Mouse (Mus musculus) left cerebral cortex, adult 18-20 months (tissue): ENCODE results near the gene Ppp1r8. TPM values are rescaled to one million over a fixed set of nuclear protein-coding genes. Genes with fewer than 3 reads are reported as not detected.
"Not testable (repeated sequence)": the region's sequence is repeated elsewhere in the genome, so short reads cannot be mapped to it uniquely, and the experiment has no call there.

Experiments
- DNase-seq, 2 experiments: peaks; one replicate each; pipeline ENCODE4 v3.0.0; 2021 to 2022; ENCODE audit warnings: low spot score in 2 of 2, mixed read lengths in 1 of 2
- total RNA-seq, 2 experiments: library from RNA; stranded (reverse); gene quantifications; 2 replicates each; pipeline ENCODE4 v1.2.3; 2021

Ppp1r8 gene
- total RNA-seq, 2 experiments from 2014 or later = 40.5 to 44.5 TPM

- DNase-seq = no peak
Measured at GRCm38 (mm10) chr4:132807771-132808641, 35.0 kb downstream of the Ppp1r8 start.

GRCm38 (mm10) chr4:132806620-132807191 lies 36.3 kb downstream of the Ppp1r8 start:
- DNase-seq = no peak

- no peak for DNase-seq
Measured at GRCm38 (mm10) chr4:132805599-132806197, 37.3 kb downstream of the Ppp1r8 start.

- no peak for DNase-seq
Measured at GRCm38 (mm10) chr4:132805146-132805545, 37.8 kb downstream of the Ppp1r8 start.

GRCm38 (mm10) chr4:132804331-132804730 lies 38.6 kb downstream of the Ppp1r8 start:
- no peak for DNase-seq

GRCm38 (mm10) chr4:132803876-132804275 lies 39.1 kb downstream of the Ppp1r8 start:
- DNase-seq = no peak

GRCm38 (mm10) chr4:132803212-132803611 lies 39.8 kb downstream of the Ppp1r8 start:
- DNase-seq = no peak

GRCm38 (mm10) chr4:132802171-132802637 lies 40.8 kb downstream of the Ppp1r8 start:
- no peak for DNase-seq

- DNase-seq = no peak
Measured at GRCm38 (mm10) chr4:132801176-132802077, 41.5 kb downstream of the Ppp1r8 start.

- DNase-seq = peak in 1 of 2 experiments; percentile 17
Measured at GRCm38 (mm10) chr4:132799845-132800244, 43.1 kb downstream of the Ppp1r8 start.

GRCm38 (mm10) chr4:132798666-132799065 lies 44.3 kb downstream of the Ppp1r8 start:
- DNase-seq = not testable (repeated sequence)

GRCm38 (mm10) chr4:132798028-132798427 lies 44.9 kb downstream of the Ppp1r8 start:
- DNase-seq = no peak

GRCm38 (mm10) chr4:132797461-132797860 lies 45.5 kb downstream of the Ppp1r8 start:
- no peak for DNase-seq

- DNase-seq = peak in 1 of 2 experiments; percentile 22
Measured at GRCm38 (mm10) chr4:132796196-132796886, 46.6 kb downstream of the Ppp1r8 start, which contains the start of gene Themis2. TSS of gene Themis2 (minus strand) at chr4:132796387.

- DNase-seq = no peak
Measured at GRCm38 (mm10) chr4:132795171-132795570, 47.8 kb downstream of the Ppp1r8 start.

- no peak for DNase-seq
Measured at GRCm38 (mm10) chr4:132794760-132795159, 48.2 kb downstream of the Ppp1r8 start.

- no peak for DNase-seq
Measured at GRCm38 (mm10) chr4:132794028-132794427, 48.9 kb downstream of the Ppp1r8 start.

GRCm38 (mm10) chr4:132793322-132794004 lies 49.5 kb downstream of the Ppp1r8 start:
- DNase-seq = not testable (repeated sequence)

GRCm38 (mm10) chr4:132789731-132790130 lies 53.2 kb downstream of the Ppp1r8 start:
- no peak for DNase-seq

GRCm38 (mm10) chr4:132785228-132785627 lies 57.7 kb downstream of the Ppp1r8 start:
- no peak for DNase-seq
